Mouse (Mus musculus): ENCODE measurements at regions not wholly inside any gene's neighbourhood (a gene's known extent, or its start where the extent isn't known, plus 50 kb on each side); places are given as distances from the start of the nearest gene placed in this dataset.

- H3K4me3 ChIP-seq = no peak overlapping the region
Measured at GRCm38 (mm10) chr2:12764510-12764909, 159.3 kb upstream of the Pter start.

GRCm38 (mm10) chr2:12765336-12765735, 158.5 kb upstream of the Pter start:
- 70% methylated on average over 2 of the region's 2 CpGs for WGBS
- Histone ChIP-seq H3K4me3 (no peak overlapping the region), H3K27me3 (no peaks in the 10 kb centered on the region), H3K4me1 (replicated peaks) (no peaks in the 10 kb centered on the region), H3K36me3 (no peaks in the 10 kb centered on the region), H3K9me3 (replicated peaks) (no peaks in the 10 kb centered on the region), H3K4me2 (no peak overlapping the region), H3K27ac (no peak overlapping the region), H3K9ac (no peak overlapping the region)
- ATAC-seq (replicated peaks; ENCODE audit: insufficient number of reproducible peaks, insufficient read depth, low FRiP score, low read depth) = no peak

More at GRCm38 (mm10) chr2:12764510-12764909, 159.3 kb upstream of the Pter start:
- 66% methylated on average over 1 of the region's 1 CpGs for WGBS
- Histone ChIP-seq H3K27ac (no peak overlapping the region), H3K36me3 (no peaks in the 10 kb centered on the region), H3K4me1 (replicated peaks) (no peaks in the 10 kb centered on the region), H3K9me3 (replicated peaks) (no peaks in the 10 kb centered on the region), H3K27me3 (no peaks in the 10 kb centered on the region), H3K9ac (no peak overlapping the region), H3K4me2 (no peak overlapping the region)
- no peak for ATAC-seq (replicated peaks; ENCODE audit: insufficient number of reproducible peaks, insufficient read depth, low FRiP score, low read depth)

- WGBS = 61% methylated on average over 3 of the region's 3 CpGs
- no peak for ATAC-seq (replicated peaks; ENCODE audit: insufficient number of reproducible peaks, insufficient read depth, low FRiP score, low read depth)
- H3K36me3 ChIP-seq = no peaks in the 10 kb centered on the region
Measured at GRCm38 (mm10) chr2:12776866-12777265, 147.0 kb upstream of the Pter start.

GRCm38 (mm10) chr2:12777696-12778095, 146.1 kb upstream of the Pter start:
- no peaks in the 10 kb centered on the region for H3K9me3 ChIP-seq (replicated peaks)
- no peak for ATAC-seq (replicated peaks; ENCODE audit: insufficient number of reproducible peaks, insufficient read depth, low FRiP score, low read depth)
- H3K4me3 ChIP-seq = no peak overlapping the region
- H3K27me3 ChIP-seq = no peaks in the 10 kb centered on the region
- no peak overlapping the region for H3K27ac ChIP-seq
- H3K4me2 ChIP-seq = no peak overlapping the region
- H3K36me3 ChIP-seq = no peaks in the 10 kb centered on the region
- H3K9ac ChIP-seq = no peak overlapping the region
- WGBS = 52% methylated on average over 2 of the region's 2 CpGs
- no peaks in the 10 kb centered on the region for H3K4me1 ChIP-seq (replicated peaks)

More at GRCm38 (mm10) chr2:12776866-12777265, 147.0 kb upstream of the Pter start:
- H3K27me3 ChIP-seq = no peaks in the 10 kb centered on the region
- no peaks in the 10 kb centered on the region for H3K9me3 ChIP-seq (replicated peaks)
- H3K9ac ChIP-seq = no peak overlapping the region
- H3K4me1 ChIP-seq (replicated peaks) = no peaks in the 10 kb centered on the region
- H3K4me3 ChIP-seq = no peak overlapping the region
- H3K4me2 ChIP-seq = no peak overlapping the region
- no peak overlapping the region for H3K27ac ChIP-seq

GRCm38 (mm10) chr2:12792596-12792995, 131.2 kb upstream of the Pter start:
- H3K9me3 ChIP-seq (replicated peaks) = no peaks in the 10 kb centered on the region

GRCm38 (mm10) chr2:12797615-12798169, 126.1 kb upstream of the Pter start:
- Histone ChIP-seq H3K27ac (no peak overlapping the region), H3K9me3 (replicated peaks) (no peaks in the 10 kb centered on the region), H3K4me3 (no peak overlapping the region), H3K27me3 (no peaks in the 10 kb centered on the region), H3K9ac (no peak overlapping the region), H3K4me2 (no peak overlapping the region), H3K4me1 (replicated peaks) (no peaks in the 10 kb centered on the region), H3K36me3 (no peaks in the 10 kb centered on the region)
- WGBS = 65% methylated on average over 1 of the region's 1 CpGs
- no peak for ATAC-seq (replicated peaks; ENCODE audit: insufficient number of reproducible peaks, insufficient read depth, low FRiP score, low read depth)

More at GRCm38 (mm10) chr2:12792596-12792995, 131.2 kb upstream of the Pter start:
- Histone ChIP-seq H3K4me2 (no peak overlapping the region), H3K4me3 (no peak overlapping the region), H3K27me3 (no peaks in the 10 kb centered on the region), H3K9ac (no peak overlapping the region), H3K36me3 (no peaks in the 10 kb centered on the region), H3K27ac (no peak overlapping the region), H3K4me1 (replicated peaks) (no peaks in the 10 kb centered on the region)
- no peak for ATAC-seq (replicated peaks; ENCODE audit: insufficient number of reproducible peaks, insufficient read depth, low FRiP score, low read depth)
- WGBS = 64% methylated on average over 2 of the region's 2 CpGs

- H3K9me3 ChIP-seq (replicated peaks) = no peaks in the 10 kb centered on the region
- no peak for ATAC-seq (replicated peaks; ENCODE audit: insufficient number of reproducible peaks, insufficient read depth, low FRiP score, low read depth)
- H3K4me2 ChIP-seq = no peak overlapping the region
- no peaks in the 10 kb centered on the region for H3K27me3 ChIP-seq
- H3K36me3 ChIP-seq = no peaks in the 10 kb centered on the region
- no peaks in the 10 kb centered on the region for H3K4me1 ChIP-seq (replicated peaks)
- no peak overlapping the region for H3K4me3 ChIP-seq
- 74% methylated on average over 4 of the region's 4 CpGs for whole genome bisulfite sequencing
- H3K9ac ChIP-seq = no peak overlapping the region
- H3K27ac ChIP-seq = no peak overlapping the region
Measured at GRCm38 (mm10) chr2:12799153-12799925, 124.5 kb upstream of the Pter start.

- Histone ChIP-seq H3K9me3 (replicated peaks) (no peaks in the 10 kb centered on the region), H3K27ac (no peak overlapping the region), H3K4me3 (no peak overlapping the region), H3K4me1 (replicated peaks) (no peaks in the 10 kb centered on the region), H3K27me3 (no peaks in the 10 kb centered on the region), H3K4me2 (no peak overlapping the region), H3K9ac (no peak overlapping the region), H3K36me3 (no peaks in the 10 kb centered on the region)
- 89% methylated on average over 1 of the region's 1 CpGs for whole genome bisulfite sequencing
- ATAC-seq (replicated peaks; ENCODE audit: insufficient number of reproducible peaks, insufficient read depth, low FRiP score, low read depth) = no peak
Measured at GRCm38 (mm10) chr2:12802667-12803066, 121.2 kb upstream of the Pter start.

GRCm38 (mm10) chr2:12805096-12805495, 118.7 kb upstream of the Pter start:
- no peak for ATAC-seq (replicated peaks; ENCODE audit: insufficient number of reproducible peaks, insufficient read depth, low FRiP score, low read depth)
- 59% methylated on average over 2 of the region's 2 CpGs for WGBS
- Histone ChIP-seq H3K27me3 (no peaks in the 10 kb centered on the region), H3K9ac (no peak overlapping the region), H3K4me2 (no peak overlapping the region), H3K4me1 (replicated peaks) (no peaks in the 10 kb centered on the region), H3K9me3 (replicated peaks) (no peaks in the 10 kb centered on the region), H3K4me3 (no peak overlapping the region), H3K27ac (no peak overlapping the region), H3K36me3 (no peaks in the 10 kb centered on the region)

GRCm38 (mm10) chr2:12808466-12808865, 115.4 kb upstream of the Pter start:
- H3K4me1 ChIP-seq (replicated peaks) = no peaks in the 10 kb centered on the region
- no peak overlapping the region for H3K9ac ChIP-seq
- H3K27ac ChIP-seq = no peak overlapping the region
- no peaks in the 10 kb centered on the region for H3K9me3 ChIP-seq (replicated peaks)
- no peak for ATAC-seq (replicated peaks; ENCODE audit: insufficient number of reproducible peaks, insufficient read depth, low FRiP score, low read depth)
- no peaks in the 10 kb centered on the region for H3K36me3 ChIP-seq
- no peak overlapping the region for H3K4me3 ChIP-seq
- no peak overlapping the region for H3K4me2 ChIP-seq
- WGBS = 71% methylated on average over 5 of the region's 5 CpGs
- no peaks in the 10 kb centered on the region for H3K27me3 ChIP-seq

GRCm38 (mm10) chr2:12815339-12815738, 108.5 kb upstream of the Pter start:
- no peaks in the 10 kb centered on the region for H3K36me3 ChIP-seq
- no peak overlapping the region for H3K4me3 ChIP-seq
- ATAC-seq (replicated peaks; ENCODE audit: insufficient number of reproducible peaks, insufficient read depth, low FRiP score, low read depth) = no peak
- 65% methylated on average over 5 of the region's 5 CpGs for WGBS
- H3K4me1 ChIP-seq (replicated peaks) = no peaks in the 10 kb centered on the region; the same call in 1 of the 2 replicates
- no peak overlapping the region for H3K9ac ChIP-seq
- H3K4me2 ChIP-seq = no peak overlapping the region
- H3K27ac ChIP-seq = no peak overlapping the region
- H3K27me3 ChIP-seq = no peaks in the 10 kb centered on the region
- no peaks in the 10 kb centered on the region for H3K9me3 ChIP-seq (replicated peaks)

- ATAC-seq (replicated peaks; ENCODE audit: insufficient number of reproducible peaks, insufficient read depth, low FRiP score, low read depth) = no peak
- Histone ChIP-seq H3K9me3 (replicated peaks) (no peaks in the 10 kb centered on the region), H3K9ac (no peak overlapping the region), H3K4me3 (no peak overlapping the region), H3K36me3 (no peaks in the 10 kb centered on the region), H3K4me2 (no peak overlapping the region), H3K27me3 (no peaks in the 10 kb centered on the region), H3K27ac (no peak overlapping the region), H3K4me1 (replicated peaks) (no peaks in the 10 kb centered on the region)
- WGBS = 92% methylated on average over 1 of the region's 1 CpGs
Measured at GRCm38 (mm10) chr2:12825902-12826301, 97.9 kb upstream of the Pter start.

All from heart, embryonic 15.5 days (tissue).